Mouse (Mus musculus) limb, embryonic 12.5 days (tissue): ENCODE measurements at regions not wholly inside any gene's neighbourhood (a gene's known extent, or its start where the extent isn't known, plus 50 kb on each side); places are given as distances from the start of the nearest gene placed in this dataset.

Source experiments
- ATAC-seq: fragments of 200-750 bp; cut with Nextera tagmentation; 2 replicates; pipeline ENCODE4 v1.8.0; 2017; ENCODE audit warnings: low read depth, moderate TSS enrichment; ENCODE audit not compliant: insufficient number of reproducible peaks, insufficient read depth, low FRiP score, low TSS enrichment
- H3K27ac ChIP-seq: fragments of 300-500 bp; sonication (generic); 2 replicates; pipeline ENCODE4 v1.5.1; 2016; ENCODE audit warnings: mild to moderate bottlenecking, moderate library complexity
- H3K27me3 ChIP-seq: fragments of 300-500 bp; sonication (generic); 2 replicates; pipeline ENCODE4 v1.6.1; 2016; ENCODE audit warnings: mild to moderate bottlenecking, moderate library complexity
- H3K36me3 ChIP-seq: fragments of 300-500 bp; sonication (generic); 2 replicates; pipeline ENCODE4 v1.6.1; 2016; ENCODE audit warnings: mild to moderate bottlenecking, moderate library complexity
- H3K4me1 ChIP-seq: fragments of 300-500 bp; sonication (generic); replicated peaks from 2 replicates; pipeline ENCODE4 v1.6.1; 2016
- H3K4me2 ChIP-seq: fragments of 300-500 bp; sonication (generic); 2 replicates; pipeline ENCODE4 v1.6.1; 2016; ENCODE audit warnings: mild to moderate bottlenecking, moderate library complexity
- H3K4me3 ChIP-seq: fragments of 300-500 bp; sonication (generic); replicated peaks from 2 replicates; pipeline ENCODE4 v1.5.1; 2016; ENCODE audit warnings: mild to moderate bottlenecking
- H3K9ac ChIP-seq: fragments of 300-500 bp; sonication (generic); replicated peaks from 2 replicates; pipeline ENCODE4 v1.6.1; 2016; ENCODE audit warnings: mild to moderate bottlenecking, moderate library complexity
- H3K9me3 ChIP-seq: fragments of 300-500 bp; sonication (generic); 2 replicates; pipeline ENCODE4 v1.6.1; 2016; ENCODE audit warnings: mild to moderate bottlenecking, moderate library complexity
- WGBS: fragments of 180-500 bp; shearing (Covaris S2); methylation state at CpG from one replicate; pipeline ENCODE4 v1.1.7; 2016; 5-methylcytosine and 5-hydroxymethylcytosine counted together

DNA sequence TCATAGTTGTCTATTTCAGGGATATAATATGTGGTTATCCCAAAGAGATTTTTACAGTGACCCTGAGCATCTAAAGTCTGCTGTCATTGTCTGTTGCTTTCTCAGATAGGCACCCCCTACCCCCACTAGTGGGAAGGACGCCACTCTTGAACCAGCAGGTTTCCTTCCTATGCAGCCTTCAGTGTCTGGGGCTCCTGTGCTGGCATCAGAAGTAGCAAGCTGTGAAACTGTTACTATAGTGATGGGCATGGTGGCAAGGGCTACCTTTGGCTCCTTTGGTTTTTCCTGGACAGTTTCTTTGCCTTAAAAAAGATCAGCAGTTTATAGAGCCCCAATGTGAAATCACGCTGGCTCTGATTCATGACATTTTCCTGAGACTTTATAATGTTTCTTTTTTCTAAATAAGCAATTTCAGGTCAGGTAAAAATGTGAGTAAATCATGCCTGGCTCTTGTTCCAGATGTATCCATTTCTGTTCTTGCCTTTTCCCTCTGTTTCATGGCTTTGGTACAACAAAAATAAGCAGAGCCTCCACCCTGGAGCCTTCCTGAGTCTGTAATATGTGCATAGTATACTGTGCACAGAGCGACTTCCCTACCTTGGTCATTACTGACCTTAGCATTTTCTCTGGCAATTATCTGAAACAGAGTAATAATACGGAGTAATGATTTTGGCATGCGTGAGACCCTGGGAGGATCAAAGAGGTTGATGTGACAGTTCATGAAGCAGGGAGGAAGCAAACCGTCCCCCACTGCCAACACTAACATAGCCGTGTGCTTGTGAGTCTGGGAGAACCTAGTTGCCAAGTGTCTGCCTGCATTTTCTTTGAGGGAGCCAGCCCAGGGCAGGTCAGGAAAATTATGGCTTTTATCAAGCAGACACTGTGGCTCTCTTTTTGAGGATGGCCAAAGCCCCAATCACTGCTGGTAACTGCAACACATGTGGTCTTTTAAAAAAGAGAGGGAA lies 124.8 kb downstream of the Mettl11b start:
- Histone ChIP-seq H3K4me2 (no peak overlapping the region), H3K4me3 (no peak overlapping the region), H3K27me3 (no peaks in the 10 kb centered on the region), H3K9me3 (no peaks in the 10 kb centered on the region), H3K9ac (no peak overlapping the region), H3K36me3 (no peaks in the 10 kb centered on the region), H3K27ac (peak overlapping the region; percentile 8; the same call in 1 of the 2 replicates), H3K4me1 (peaks cover 14% of the 10 kb centered on the region)
- ATAC-seq = no peak
- 43% methylated on average over 7 of the region's 7 CpGs for WGBS

DNA sequence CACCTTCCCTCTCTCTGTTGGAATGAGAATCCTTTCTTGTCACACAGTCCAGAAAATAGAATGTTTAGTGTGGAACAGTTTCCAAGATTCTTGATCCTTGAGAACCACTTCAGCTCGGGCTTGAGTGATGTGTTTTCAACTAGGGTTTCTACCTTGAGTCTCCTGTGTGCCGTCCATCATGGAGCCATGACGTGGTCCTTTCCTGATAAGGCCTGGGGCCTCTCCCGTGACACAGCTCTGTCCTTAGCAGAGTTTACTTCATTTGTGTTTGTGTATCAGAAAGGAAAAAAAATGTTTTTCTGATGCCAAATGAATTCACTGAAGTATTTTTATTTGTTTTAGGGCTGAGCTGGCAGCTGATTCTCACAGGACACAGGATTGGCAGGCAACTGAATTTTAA lies 148.6 kb downstream of the Mettl11b start:
- Histone ChIP-seq H3K9me3 (no peaks in the 10 kb centered on the region), H3K4me1 (peaks cover 40% of the 10 kb centered on the region), H3K27ac (no peak overlapping the region), H3K4me2 (no peak overlapping the region), H3K9ac (no peak overlapping the region), H3K27me3 (no peaks in the 10 kb centered on the region), H3K36me3 (no peaks in the 10 kb centered on the region), H3K4me3 (no peak overlapping the region)
- no peak for ATAC-seq
- 78% methylated on average over 4 of the region's 4 CpGs for WGBS

DNA sequence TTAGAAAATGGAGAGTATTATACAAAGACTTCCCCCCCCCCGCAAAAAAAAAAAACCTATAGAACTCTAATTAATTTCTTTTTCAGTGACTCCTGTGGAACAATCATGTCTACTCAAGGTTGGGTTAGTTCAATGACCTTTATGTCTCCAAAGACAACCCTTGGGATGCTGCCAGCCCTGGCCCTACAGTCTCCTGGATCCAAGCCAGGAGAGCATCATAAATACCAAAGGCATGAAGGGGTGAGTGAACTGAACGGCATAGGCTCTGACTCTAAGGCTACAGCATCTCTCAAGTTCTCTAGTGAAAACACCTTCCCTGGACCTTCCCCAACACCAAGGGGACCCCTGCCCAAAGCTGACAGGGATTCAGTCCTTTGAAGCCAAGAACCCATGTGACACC lies 149.4 kb downstream of the Mettl11b start:
- Histone ChIP-seq H3K4me2 (no peak overlapping the region), H3K36me3 (no peaks in the 10 kb centered on the region), H3K4me1 (peaks cover 49% of the 10 kb centered on the region), H3K27ac (no peak overlapping the region), H3K9me3 (no peaks in the 10 kb centered on the region), H3K9ac (no peak overlapping the region), H3K4me3 (no peak overlapping the region), H3K27me3 (no peaks in the 10 kb centered on the region)
- no peak for ATAC-seq
- 57% methylated on average over 2 of the region's 2 CpGs for WGBS

DNA sequence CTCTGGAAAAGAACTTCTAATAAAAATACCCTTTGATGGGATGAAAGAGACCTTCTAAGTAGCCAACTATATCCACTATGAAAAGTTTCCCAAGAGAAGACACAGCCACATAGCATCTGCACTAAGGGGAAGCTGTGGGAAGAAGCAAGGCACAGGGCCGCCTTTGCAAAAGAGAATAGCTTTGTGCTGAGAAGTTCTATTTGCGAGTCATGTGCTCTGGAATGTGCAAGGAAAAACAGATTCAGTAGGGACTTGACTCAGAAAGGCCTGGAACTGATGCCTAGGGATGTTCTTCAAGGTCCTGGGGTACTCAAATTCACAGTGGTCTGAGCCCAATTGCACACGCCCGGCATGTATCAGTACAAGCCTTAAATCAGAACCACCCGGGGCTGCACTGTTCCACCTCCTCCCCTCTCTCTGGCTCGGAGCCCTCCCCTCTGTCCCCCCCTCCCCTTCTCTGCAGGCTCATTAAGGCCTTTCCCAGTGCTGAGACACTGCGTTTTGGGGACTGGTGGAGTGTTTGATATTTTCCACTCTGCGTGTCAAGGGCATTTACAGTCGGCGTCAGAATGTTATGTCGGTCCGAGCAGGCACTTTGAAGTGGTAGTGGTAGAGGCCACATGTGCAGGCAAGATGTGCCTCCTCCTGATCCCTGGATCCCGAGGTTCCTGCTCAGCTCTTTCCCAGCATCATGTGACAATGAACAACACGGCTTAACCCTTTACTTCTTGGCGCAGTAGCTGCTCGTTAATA lies 150.4 kb downstream of the Mettl11b start:
- H3K4me1 ChIP-seq = peaks cover 53% of the 10 kb centered on the region
- H3K4me2 ChIP-seq = peak overlapping the region; percentile 42
- peak; percentile 94 for ATAC-seq
- H3K36me3 ChIP-seq = no peaks in the 10 kb centered on the region
- WGBS = 12% methylated on average over 16 of the region's 16 CpGs
- 0 out of 2 replicates have a peak overlapping the region, but pooled peaks have one; percentile 14 for H3K4me3 ChIP-seq
- no peak overlapping the region for H3K9ac ChIP-seq
- no peaks in the 10 kb centered on the region for H3K27me3 ChIP-seq
- no peaks in the 10 kb centered on the region for H3K9me3 ChIP-seq
- H3K27ac ChIP-seq = peak overlapping the region; percentile 78

DNA sequence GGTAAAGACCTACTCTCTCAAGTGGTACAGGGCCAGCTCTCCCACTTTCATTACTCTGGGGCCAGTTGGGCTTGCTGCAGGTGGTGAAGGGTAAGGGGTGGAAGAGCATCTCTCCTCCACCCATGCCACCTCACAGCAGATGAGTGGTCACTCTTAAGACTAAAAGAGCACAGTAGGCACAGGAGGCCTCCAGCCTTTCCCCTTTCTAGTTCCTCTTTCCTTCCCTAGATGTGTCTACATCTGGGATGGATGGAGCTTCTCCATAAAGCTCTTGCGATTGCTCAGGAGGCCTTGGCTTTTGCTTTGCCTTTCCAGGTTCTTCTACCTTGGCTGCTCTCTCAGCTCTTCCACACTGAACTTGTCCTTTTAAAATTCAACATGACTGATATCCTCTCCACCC lies 151.5 kb downstream of the Mettl11b start:
- peak overlapping the region; percentile 78 for H3K27ac ChIP-seq
- H3K36me3 ChIP-seq = no peaks in the 10 kb centered on the region
- ATAC-seq = no peak
- H3K4me1 ChIP-seq = peaks cover 60% of the 10 kb centered on the region
- no peak overlapping the region for H3K9ac ChIP-seq
- H3K9me3 ChIP-seq = no peaks in the 10 kb centered on the region
- no peak overlapping the region for H3K4me3 ChIP-seq
- no peaks in the 10 kb centered on the region for H3K27me3 ChIP-seq
- WGBS = 100% methylated on average over 1 of the region's 1 CpGs
- no peak overlapping the region for H3K4me2 ChIP-seq

DNA sequence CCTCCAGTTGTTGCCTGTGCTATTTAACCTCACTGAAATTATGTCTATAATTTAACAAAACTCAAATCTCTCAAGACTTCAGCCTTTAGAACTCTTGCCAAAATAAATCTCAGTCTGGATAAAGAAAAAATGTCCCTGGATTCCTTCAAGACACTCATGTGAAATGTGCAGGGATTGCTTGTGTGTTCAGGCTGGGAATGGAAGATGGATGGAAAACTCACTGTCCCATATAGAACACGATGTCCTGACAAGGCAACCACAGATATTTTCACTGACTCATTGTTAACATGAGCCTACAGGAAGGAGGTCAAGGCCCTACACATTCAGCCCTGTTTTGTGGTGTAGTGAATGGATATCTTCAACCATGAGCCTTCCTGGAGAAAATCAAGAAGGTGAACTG lies 160.3 kb upstream of the Gorab start:
- Histone ChIP-seq H3K27me3 (no peaks in the 10 kb centered on the region), H3K4me3 (no peak overlapping the region), H3K36me3 (no peaks in the 10 kb centered on the region), H3K4me2 (no peak overlapping the region), H3K27ac (no peak overlapping the region), H3K9ac (no peak overlapping the region), H3K4me1 (peaks cover 16% of the 10 kb centered on the region), H3K9me3 (no peaks in the 10 kb centered on the region)
- WGBS = 60% methylated on average over 1 of the region's 1 CpGs
- no peak for ATAC-seq

DNA sequence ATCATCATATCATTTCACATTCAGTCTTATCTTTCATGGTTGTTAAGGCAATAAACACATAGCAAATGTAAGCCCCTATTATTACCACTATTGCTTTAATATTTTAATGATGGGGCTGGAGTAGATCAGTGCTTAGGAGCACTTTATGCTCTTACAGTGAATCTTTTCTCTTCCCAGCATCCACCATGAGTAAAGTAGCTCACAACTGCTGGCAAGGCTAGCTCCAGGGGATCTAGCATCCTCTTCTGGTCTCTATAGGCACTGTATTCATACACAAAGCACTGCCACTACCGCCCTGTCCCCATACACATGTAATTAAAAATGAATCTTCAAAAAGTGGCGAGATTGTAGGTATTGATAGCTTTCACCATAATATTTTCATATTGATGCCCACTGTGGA lies 159.6 kb upstream of the Gorab start:
- Histone ChIP-seq H3K27ac (no peak overlapping the region), H3K27me3 (no peaks in the 10 kb centered on the region), H3K4me2 (no peak overlapping the region), H3K9me3 (no peaks in the 10 kb centered on the region), H3K4me3 (no peak overlapping the region), H3K9ac (no peak overlapping the region), H3K36me3 (no peaks in the 10 kb centered on the region), H3K4me1 (peaks cover 10% of the 10 kb centered on the region)
- ATAC-seq = no peak
- WGBS = 90% methylated on average over 2 of the region's 2 CpGs

DNA sequence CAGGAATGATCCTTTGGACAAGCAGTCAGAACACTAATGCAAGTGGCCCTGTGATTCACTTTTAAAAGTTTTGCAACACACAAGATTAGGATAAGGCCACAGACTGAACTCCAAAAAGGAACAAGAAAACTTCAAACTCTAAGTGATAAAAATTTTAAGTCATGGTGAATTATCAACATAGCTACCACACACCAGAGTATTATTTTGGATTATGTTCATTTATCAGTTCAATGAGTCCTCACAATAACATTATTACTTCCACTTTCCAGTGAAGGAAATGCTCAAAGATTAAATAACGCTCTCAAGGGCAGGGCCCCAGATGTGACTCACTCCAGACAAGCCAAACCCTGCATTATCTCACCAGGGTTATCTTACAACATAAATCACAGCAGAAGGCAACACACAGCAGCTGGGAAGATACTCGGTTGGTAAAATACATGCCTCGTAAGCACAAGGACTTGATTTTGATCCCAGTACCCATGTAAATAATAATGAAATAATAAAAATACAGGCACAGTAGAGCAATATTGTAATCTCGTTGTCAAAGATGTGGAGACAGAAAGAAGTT lies 158.8 kb upstream of the Gorab start:
- Histone ChIP-seq H3K4me3 (no peak overlapping the region), H3K4me2 (no peak overlapping the region), H3K36me3 (no peaks in the 10 kb centered on the region), H3K27me3 (no peaks in the 10 kb centered on the region), H3K27ac (no peak overlapping the region), H3K9ac (no peak overlapping the region), H3K9me3 (no peaks in the 10 kb centered on the region), H3K4me1 (peaks cover 8% of the 10 kb centered on the region)
- WGBS = 54% methylated on average over 4 of the region's 4 CpGs
- ATAC-seq = no peak

DNA sequence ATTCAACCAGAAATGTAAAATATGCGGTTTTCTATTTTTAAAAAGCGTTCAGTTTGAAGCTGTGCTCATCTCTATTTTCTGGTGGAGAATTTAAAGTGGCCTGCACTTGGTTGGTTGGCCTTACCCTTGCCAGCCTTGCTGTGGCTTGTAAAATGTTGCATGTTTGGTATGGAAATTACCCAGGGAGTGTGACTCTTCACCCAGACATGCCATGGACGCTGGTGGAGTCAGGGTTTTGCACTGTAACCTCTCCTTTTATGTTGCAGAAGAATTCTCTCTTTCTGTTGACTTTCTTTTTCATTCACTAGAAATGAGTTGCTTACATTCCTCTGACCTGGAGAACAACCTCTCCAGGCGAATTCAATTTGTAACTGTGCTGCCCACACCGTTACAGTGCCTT lies 157.5 kb upstream of the Gorab start:
- Histone ChIP-seq H3K36me3 (no peaks in the 10 kb centered on the region), H3K27me3 (no peaks in the 10 kb centered on the region), H3K4me3 (no peak overlapping the region), H3K9me3 (no peaks in the 10 kb centered on the region), H3K4me2 (no peak overlapping the region), H3K9ac (no peak overlapping the region), H3K27ac (no peak overlapping the region), H3K4me1 (peaks cover 8% of the 10 kb centered on the region)
- 66% methylated on average over 5 of the region's 5 CpGs for WGBS
- no peak for ATAC-seq

DNA sequence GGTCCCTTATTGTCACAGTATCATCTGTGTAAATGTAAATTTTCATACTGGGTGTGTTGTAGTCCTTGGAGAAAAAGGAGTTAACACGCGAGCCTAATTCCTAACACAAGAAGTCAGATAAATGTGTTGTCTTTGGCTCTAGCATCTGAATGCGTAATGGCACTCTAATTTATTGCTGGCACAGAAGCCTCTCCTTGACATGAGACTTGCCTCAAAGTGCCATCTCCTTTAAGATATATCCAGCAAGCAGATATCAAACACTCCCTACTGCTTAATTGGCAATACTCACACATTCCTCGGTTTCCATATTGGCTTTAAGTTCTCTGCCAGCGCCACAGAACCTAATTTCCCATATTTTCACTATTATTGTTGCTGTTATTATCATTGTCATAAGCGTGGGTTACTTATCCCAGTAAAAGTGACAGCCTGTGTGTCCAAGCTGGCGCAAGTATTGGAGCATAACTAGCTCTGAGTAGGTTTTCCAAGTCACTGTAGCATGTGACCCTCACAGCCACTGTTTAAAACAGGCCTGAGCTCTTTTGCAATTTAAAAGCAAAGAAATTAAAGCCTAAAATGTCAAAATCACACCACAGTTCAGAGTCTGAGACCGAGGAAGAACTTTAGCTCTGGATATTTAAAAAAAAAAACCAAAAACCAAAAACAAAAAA lies 156.9 kb upstream of the Gorab start:
- peaks cover 8% of the 10 kb centered on the region for H3K4me1 ChIP-seq
- no peak overlapping the region for H3K4me2 ChIP-seq
- H3K9me3 ChIP-seq = no peaks in the 10 kb centered on the region
- no peak overlapping the region for H3K4me3 ChIP-seq
- ATAC-seq = no peak
- no peak overlapping the region for H3K9ac ChIP-seq
- H3K27ac ChIP-seq = no peak overlapping the region
- no peaks in the 10 kb centered on the region for H3K36me3 ChIP-seq
- no peaks in the 10 kb centered on the region for H3K27me3 ChIP-seq
- WGBS = 93% methylated on average over 8 of the region's 8 CpGs

DNA sequence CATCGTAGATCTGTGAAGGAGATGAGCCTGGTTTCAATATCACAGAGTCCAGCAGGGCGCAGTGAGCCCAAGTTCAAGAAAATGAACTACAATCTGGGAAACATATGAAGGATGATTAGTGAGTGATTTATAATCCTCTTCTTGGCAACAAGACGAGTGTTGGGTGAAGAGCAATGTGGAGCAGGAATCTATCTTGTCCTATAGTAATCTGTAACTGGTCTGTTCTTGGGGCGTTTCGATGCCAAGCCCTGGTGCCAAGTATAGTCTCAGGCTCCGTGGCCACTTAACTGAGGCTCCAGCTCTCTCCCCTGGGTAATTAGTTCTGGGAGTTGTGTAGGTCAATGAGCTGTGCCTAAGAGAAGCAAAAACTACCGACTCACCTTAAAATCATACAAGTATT lies 154.4 kb upstream of the Gorab start:
- H3K9ac ChIP-seq = no peak overlapping the region
- H3K27me3 ChIP-seq = no peaks in the 10 kb centered on the region
- no peak overlapping the region for H3K27ac ChIP-seq
- peaks cover 8% of the 10 kb centered on the region for H3K4me1 ChIP-seq
- H3K9me3 ChIP-seq = no peaks in the 10 kb centered on the region
- no peaks in the 10 kb centered on the region for H3K36me3 ChIP-seq
- 86% methylated on average over 7 of the region's 7 CpGs for WGBS
- no peak overlapping the region for H3K4me2 ChIP-seq
- H3K4me3 ChIP-seq = no peak overlapping the region
- no peak for ATAC-seq
